Mouse (Mus musculus): ENCODE measurements at regions not wholly inside any gene's neighbourhood (a gene's known extent, or its start where the extent isn't known, plus 50 kb on each side); places are given as distances from the start of the nearest gene placed in this dataset.

DNA sequence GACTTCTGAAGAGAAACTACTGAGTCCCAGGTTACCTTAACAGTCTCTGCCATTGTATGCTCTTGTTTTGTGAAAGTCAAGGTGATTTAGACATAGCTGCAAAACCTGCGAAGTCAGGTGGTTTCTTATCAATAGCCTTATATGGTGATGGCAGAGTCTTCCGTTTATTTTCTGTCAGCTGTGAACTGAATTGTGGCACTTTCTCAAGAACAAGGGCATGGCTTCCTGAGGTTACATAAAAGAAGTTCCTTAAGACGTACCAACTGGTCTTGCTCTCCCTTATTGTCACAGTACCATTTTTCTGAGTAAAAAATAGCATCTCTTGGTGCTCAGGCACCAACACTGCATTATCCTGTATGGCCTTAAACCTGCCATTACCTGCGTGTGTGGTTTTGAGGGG is 959.6 kb downstream of the Gsdmc2 start:
- DNase-seq, result no peak

DNA sequence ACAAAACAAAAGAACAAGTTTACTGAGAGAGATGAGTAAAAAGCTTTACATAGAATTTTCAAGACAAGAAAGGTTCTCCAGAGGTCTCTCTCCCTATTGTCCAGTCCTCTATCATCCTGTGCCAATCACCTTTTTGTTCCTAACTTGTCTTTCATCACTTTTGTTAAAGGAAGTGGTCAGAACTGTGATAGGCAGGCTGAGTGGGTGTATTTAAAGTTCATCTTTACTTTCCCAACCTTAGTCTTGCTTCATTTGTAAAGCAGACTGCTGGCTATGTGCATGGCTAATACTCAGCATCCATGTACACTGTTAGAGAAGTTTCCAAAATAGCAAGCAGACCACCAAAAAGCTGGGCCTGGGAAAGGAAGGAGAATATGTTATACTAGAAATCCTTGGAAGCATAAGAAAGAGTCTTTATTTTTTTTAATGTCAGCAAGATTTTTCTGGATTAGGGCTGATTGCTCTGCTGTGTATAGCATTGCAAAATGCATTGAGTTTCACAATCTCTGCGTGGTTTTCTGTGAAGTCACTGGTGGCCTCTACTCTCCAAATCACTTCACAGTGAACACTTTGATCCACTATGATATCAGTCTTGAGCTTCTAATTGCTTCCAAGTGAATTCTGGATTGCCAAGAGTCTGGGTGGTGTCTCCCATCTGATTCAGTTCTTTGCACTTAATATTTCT is 973.8 kb downstream of the Gsdmc2 start:
- DNase-seq, result peak; percentile 11

DNA sequence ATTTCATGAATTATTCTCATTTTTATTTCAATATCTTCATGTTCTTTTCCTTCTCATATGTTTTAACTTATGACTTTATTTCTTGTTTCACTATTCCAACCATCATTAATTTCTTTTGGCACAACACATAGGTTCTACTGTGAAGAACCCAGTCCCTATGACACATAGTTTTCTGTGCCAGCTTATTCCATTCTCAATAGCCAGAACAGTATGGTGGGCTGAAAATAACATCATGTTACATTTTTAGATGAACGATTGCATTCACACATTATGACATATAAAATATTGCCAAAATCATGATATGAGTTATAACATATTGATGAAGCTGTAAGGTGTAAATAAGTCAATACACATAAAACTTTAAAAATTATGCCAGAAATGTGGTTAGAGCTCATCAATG is 982.4 kb downstream of the Gsdmc2 start:
- DNase-seq, result no peak

DNA sequence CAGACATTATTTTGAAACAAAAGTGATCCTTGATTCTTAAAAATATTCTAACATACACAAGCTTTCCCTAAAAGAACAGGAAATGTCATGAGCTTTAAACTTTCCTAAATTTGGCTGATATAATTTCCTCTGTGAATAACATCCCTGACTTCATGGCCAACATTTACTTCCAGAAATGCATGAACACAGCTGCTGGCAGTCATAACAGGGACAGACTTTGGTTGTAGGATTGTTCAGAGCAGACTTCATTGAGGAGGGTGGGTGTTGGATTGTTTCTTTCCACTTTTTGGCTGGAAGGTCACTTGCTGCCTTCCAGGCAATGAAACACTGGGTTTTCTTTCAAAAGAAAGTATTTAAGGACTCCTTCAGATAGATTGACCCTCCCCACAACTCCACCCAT is 983.6 kb downstream of the Gsdmc2 start:
- no peak for DNase-seq

DNA sequence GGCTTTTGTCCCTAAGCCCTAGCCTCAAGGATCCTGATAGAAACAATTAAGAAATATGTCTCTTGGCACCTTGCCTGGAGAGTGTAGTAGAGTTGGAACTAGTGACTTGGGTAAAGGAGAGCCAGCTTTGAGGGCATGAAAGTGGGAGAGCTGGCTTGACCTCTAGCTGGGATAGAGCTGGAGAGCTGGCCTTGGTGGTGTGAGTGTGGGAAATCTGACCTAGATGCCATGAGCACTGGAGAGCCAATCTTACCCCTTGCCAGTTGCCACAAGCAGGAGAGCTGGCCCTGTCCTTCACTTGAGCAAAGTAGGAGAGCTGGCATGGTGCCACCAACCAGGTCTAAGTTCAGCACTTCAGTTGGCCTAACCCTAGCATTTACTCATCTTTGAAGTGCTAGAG is 995.7 kb downstream of the Gsdmc2 start:
- peak; percentile 7 for DNase-seq

DNA sequence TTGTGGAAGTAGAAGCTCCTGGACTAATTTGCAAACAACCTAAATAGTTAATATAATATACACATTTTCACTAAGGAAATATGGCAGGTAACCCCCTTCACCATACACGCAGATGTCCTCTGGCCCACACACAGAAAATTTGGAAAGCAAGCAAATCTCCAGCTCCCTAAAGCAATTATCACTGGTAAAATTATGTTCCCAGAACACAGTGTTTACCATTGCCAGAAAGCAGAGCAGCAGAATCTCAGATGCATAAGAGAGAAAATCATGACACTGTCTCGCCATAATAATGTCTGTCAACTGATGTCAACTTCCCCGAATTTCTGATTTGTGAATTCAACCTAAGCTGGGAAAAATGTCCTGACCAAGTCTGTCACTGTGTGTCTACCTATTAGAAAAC is 999.1 kb downstream of the Gsdmc2 start:
- DNase-seq, result no peak

DNA sequence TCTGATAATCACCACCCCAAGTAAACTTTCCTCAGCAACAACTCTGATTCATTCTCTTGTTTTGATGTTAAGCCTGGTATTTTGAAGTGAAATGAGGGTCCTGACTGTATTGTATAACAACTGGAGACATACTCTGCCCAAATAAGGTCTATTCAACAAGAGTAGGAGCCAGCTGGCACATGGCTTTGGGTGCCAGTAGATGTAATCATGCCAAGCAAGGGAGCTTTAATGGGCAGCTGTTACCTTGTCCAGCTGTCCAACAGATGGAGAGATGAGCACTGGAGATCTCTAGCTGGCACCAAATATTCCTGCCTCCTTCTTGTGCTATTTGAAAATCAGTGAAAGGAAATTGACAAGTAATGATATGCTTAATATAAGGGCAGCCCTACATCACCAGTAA is 1019.4 kb downstream of the Gsdmc2 start:
- no peak for DNase-seq

DNA sequence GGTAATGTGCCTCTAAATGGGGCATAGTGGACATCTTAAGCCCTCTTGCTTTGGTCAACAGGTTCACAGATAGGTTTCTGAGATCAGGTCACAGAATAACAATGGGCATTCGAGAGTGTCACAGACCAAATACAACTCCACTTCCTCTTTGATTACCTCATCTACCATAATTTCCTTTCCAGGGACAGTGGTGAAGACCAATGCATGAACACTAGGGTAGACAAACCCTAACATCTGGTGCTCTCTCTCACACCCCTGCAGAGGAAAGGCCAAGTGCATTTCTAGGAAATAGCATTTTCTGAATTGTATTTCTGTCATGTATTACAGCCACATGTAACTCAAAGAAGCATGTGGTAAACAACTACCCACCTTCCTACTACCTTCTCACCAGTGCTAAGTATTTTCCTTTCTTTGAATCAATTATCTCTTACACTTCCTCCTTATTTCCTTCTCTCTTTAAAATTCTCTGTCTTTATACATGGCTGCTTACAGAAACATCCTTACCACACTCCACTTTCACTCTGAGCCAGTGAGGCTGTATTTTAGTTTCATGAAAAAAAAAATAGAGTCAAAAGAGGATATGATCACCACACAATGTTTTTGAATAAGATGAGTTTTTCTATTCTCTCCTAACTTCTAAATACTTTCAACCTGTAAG is 1021.0 kb downstream of the Gsdmc2 start:
- no peak for DNase-seq

DNA sequence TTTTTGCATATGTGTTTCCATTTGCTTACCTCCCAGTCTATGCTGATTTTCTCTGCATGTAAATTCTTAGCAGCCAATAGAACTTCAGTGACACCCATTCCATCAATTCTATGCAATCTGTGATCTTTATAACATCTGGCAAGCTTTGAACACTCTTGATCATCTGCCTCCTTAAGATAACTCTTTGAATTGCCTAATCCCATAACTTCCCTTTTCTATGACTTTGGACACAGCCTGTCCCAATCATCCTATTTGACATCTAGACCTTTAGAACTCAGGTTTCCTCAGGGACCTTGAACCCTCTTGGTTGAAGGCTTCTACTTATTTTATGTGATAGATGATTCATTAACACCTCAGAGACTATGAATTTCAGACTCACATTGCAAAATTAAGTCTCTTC is 1022.7 kb downstream of the Gsdmc2 start:
- no peak for DNase-seq

DNA sequence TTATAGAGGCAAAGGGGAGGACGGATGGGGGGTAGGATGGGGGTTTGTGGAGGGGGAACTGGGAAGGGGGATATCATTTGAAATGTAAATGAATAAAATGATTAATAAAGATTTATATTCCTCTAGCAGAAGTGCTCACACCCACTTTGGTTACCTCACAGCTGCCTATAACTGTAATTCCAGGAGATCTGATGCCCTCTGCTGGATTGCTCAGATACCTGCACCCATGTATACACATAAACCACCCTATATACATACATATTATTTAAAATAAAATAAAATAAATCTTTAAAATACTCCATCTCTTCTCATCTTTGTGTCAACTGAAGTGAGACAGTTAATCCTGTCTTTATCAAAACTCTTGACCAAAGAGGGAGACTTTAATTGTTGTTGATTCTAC is 1031.9 kb downstream of the Gsdmc2 start:
- DNase-seq, result no peak

DNA sequence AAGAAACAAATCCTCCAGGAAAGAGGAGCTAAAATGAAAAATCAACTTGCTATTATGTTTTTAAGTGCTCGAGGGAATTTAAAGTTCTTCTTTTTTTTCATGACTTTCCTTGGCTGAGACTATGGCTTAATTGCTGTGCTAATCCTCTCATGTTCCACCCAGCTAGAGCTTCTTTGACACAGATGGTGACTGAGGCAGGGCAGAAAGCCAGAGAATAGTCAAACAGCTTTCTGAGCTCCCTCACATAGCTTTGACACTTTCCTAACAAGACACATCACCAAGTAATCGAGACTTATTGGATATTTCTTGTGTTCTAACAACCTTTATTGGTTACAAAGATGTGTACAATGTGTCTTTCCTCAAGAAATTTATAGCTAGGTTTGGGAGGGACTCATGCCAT is 1033.0 kb downstream of the Gsdmc2 start:
- DNase-seq, result no peak

DNA sequence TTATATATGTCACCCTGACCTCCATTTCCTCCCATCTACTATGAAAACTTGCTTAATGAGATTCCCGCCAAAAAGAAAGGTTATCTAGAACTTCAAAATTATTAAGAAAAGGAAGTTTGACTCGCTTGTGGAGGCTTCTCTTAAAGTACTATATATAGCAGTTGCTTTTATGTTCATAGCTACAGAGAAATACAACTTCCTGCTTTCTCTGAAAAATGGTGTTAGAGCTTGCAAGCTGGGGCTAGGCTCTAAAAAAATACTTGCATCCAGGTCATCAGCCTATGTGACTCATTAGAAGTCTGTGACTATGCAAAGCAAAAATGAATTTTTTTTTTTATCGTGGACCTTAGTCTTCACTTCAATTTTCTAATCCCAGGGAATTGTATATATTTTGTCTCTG is 1035.7 kb downstream of the Gsdmc2 start:
- no peak for DNase-seq

DNA sequence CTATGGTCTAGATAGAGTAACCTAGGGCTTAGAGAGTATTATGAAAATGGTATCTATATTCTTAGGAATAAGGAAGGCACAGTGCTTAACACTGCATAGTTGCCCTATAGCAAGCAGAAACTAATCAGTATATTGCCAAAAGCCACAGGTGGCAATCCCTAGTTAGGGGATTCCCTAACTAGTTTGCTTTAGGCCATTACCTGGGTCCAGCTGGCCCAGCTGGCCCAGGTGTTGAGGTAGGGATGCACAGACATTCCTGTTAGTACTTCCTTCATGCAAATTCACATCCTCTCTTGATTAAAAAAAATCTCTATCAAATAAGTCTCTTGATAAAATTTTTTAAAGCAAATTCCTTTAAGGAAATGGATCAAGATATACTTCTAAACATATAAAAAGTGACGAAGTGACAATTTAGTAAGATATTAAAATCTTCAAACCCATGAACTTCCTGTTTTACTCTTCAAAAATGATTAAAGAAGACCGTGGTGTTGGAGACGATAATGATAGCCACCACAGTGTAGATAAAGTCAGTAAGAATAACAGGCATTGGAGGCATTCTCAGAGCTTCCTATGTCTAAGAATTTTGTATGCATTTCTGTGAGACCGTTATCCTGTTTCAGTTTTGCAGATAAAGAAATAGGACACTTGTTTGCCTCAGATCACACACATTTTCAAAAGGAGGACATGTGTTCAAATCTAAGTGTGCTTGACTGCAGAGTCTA is 1036.7 kb downstream of the Gsdmc2 start:
- DNase-seq, result no peak

DNA sequence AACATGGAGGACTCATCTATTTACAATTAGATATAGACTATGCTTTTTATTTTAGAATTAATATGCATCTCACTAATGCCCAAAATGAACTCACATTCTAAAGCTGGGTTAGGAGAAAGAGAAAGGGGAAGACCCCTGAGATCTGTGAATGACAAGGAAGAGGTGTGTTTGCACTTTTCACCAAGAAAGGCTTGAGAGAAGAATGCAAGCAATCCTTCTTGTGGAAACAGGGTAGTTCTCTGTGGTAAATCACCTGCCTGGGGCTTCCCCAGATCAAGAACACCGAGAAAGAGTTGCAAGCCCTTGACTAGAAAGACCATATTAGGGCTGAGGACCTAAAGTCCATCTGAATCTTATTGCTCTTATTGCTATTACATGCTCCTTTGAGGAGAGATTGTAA is 1037.6 kb downstream of the Gsdmc2 start:
- DNase-seq, result no peak

DNA sequence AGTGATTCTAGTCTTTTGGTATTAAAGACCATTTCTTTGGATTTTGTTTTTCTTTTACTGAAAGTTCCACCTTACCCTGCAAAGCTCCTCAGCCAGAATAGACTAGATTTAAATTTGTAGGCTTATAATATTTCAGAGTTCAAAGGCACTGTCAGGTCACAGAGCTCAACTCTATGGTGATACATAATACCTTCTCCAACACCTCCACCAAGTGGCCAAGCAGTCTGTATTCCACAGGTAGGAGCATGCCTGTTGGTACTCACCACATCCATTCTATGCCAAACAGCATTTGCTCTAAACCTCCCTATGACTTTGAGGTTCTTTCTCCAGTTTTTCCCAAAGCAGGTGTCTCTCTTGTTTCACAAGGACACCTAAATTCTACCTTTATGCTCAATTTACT is 1042.2 kb downstream of the Gsdmc2 start:
- no peak for DNase-seq

DNA sequence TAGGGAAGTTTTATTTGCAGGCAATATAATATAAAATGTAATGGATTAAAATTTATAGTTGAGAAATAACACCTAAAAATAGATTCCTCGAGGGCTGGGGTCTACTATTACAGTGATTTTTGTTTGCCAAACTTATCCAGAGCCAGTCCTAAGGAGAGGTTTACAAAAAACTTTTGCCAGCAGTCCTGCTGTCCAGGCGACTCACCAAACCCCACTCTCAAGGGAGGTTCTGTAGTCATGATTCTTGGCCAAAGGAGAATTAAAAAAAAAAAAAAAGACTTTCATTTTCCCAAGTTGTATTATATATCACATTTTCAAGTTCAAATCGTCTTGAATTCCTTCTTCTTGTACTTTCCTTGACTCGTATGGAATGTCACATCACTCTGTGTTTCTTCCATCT is 1046.2 kb downstream of the Gsdmc2 start:
- DNase-seq, result no peak

DNA sequence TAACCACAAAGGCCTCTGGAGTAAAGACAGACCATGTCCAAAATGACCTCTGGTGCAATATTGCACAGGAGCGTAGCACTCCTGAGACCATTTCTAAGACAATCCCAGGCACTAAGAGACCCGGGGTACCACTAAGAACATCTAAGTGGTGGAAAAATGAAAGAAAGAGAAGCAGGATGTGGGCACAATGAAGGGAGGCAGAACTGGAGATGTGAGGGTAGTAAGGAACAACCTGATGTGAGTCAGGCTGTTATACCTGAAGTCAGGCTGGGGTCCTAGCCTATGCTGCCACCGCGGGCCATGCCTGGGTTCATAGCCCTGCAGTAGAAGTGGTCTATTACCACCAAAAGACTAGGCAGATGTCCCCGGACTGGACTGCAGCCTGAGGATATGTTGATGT is 1051.4 kb downstream of the Gsdmc2 start:
- DNase-seq, result no peak

DNA sequence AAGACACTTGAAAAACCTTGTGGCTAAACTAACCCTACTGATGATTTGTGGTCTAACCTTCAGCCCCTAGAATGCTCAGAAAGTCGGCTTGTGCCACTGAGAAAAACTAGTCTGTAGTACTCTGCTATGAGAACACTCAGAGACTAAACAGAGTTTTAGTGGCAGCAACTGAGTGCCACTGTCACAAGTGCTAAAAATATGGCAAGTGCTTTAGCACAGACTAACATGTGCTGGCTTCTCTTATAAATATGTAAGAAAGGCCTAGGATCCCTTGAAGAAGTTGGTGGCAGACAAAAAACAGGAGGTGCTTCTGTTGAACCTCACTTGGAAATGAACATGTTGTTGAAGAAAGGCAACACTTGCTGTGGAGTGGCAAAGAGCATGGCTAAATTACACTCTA is 1052.9 kb downstream of the Gsdmc2 start:
- no peak for DNase-seq

DNA sequence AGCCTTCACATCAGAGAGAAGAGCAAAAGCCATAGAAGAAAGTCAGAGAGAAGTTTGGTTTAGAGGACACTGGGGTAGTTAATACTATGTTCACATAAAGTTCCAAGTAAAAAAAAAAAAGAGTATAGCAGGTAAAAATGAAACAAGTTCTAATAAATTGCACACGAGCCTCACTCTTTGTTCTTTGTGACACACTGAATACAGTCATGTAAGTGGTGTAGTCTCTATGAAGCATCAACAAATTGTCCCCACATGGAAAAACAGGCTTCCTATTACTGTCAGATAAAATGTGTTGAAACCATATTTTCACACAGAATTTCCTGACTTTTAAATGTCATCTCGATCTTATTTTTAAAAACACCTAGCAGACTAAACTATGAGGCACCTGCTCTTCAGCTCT is 1057.2 kb downstream of the Gsdmc2 start:
- no peak for DNase-seq

DNA sequence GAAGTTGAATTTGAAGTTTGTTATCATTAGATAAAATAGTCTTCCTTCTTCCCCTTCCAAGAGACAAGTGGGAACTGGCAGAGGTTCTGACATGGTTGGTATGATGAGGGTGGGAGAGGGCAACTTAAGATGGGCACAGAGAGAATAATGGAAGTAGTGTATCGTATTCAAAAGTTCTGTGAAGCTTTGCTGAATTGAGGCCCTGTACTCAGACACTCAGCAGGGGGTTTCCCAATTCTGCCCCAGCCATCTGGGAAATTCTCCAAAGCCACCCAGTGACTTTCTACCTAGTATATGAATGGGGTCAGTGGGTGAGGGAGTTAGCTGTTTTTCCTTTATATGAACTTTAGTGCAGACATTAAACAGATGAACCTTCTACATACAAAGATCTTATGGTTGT is 1058.7 kb downstream of the Gsdmc2 start:
- no peak for DNase-seq

DNA sequence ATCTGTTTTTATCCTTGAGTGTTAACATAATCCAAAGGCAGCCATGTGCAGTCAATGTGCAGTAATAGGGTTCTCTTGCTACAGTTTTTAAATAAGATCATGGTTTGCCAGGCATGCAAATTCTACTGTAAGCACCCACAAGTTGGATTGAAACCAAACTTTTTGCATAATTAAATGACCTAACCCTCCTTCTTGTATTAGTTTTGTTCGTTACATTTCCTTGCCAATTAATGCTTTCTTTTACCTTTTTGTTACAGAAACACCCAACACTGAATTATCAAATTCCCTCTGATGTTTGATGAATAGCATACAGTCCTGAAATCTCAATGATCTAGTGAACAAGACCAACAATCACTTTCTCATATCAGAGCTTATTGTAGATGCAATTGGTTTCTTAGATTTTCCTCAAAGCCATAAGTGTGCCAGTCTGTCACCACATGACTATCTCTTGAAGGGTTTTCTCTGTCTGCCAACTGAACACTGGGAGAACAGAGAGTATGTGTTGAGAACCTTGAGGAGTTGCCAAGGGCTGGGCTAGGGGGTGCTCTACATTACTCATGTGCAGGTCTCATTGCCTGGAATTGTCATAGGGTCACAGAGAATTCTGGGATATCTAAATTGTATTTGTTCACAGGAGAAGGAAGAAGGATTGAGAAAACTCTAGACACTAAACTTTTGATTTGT is 1060.4 kb downstream of the Gsdmc2 start:
- DNase-seq, result no peak

DNA sequence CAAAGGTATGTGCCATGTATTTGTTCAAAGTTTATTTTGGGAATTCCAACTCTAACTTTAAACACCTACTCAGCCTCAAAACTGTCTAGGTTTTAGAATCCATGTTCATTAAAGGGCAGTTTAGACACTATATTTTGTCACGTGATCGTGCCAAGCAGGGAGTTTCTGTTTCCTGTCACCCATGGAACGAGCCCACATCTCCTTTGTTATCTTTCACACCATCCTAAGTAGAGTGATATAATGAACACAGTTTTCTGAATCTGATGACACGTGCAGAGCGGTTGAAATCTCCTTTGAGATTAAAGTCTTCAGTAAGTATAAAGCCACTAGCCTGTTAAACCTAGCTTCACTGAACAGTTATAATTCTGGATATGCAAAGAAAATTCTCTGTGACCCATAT is 1066.1 kb downstream of the Gsdmc2 start:
- DNase-seq, result no peak

DNA sequence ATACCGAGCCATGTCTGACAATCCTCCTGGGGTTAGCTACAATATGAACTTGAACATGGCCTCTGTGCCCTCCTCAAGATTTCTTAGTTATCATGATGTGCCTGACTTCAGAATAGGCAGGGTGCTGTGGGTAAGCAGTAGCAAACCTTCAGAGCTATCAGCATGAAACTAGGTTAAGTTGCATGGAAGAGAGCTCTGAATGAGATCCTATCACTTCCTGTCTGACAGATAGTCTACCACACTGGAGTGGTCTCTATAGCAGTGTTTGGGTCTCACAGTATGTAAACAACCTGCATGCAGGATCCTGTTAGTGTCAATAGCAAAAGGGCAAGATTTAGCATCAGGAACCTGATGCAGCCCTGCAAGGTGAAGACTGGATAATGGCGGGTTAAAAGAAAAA is 1092.3 kb downstream of the Gsdmc2 start:
- DNase-seq, result no peak
